12 mouse cellular contexts compared by ENCODE assay signal in genomic region chrX:73474340-73475165, GRCm38 (mm10). TPM values are rescaled to one million over a fixed set of nuclear protein-coding genes. Genes with fewer than 3 reads are reported as not detected.
DNase-seq lines count a peak whose midpoint lies in the region; ATAC-seq and TF ChIP-seq lines count a peak whose summit lies in the region.
"Had no signal": no experiment of that assay in that cellular context is flagged by ENCODE, and none has a peak within 500 bp of the region (broad histone marks: within the 10 kb centered on the region; RNA-seq: fewer than 3 reads in every experiment).

No protein-coding gene starts in this region.

- H3K4me2 ChIP-seq in heart, postnatal 0 days (ENCODE audit: low read depth, low read length): no peak overlapping the region

- TF ChIP-seq CTCF in heart, postnatal 0 days (IDR thresholded peaks at IDR 0.05; ENCODE audit: low read depth): no peak

- H3K4me3 ChIP-seq in heart, postnatal 0 days (ENCODE audit: low read depth, low read length): no peak overlapping the region

- H3K9ac ChIP-seq in heart, postnatal 0 days (replicated peaks; ENCODE audit: low read depth, low read length): no peak overlapping the region
- H3K9ac ChIP-seq: liver, embryonic 14.5 days had no signal

- H3K9me3 ChIP-seq in heart, postnatal 0 days (replicated peaks; ENCODE audit: control insufficient read depth, low read length): no peaks in the 10 kb centered on the region

- no peaks in the 10 kb centered on the region for H3K36me3 ChIP-seq in heart, postnatal 0 days (replicated peaks; ENCODE audit: control insufficient read depth, insufficient read depth, low read length)

- peak overlapping the region; percentile 46; the same call in 1 of the 2 replicates for H3K27ac ChIP-seq in heart, postnatal 0 days (ENCODE audit: low read depth)
- H3K27ac ChIP-seq: liver, embryonic 14.5 days had no signal

- DNase-seq in embryo, embryonic 11 days: peak; percentile 30
- no peak for DNase-seq in embryo, embryonic 10 days (ENCODE audit: low spot score)
- peak; percentile 40 for DNase-seq in kidney, postnatal 10 days
- DNase-seq in kidney, adult 9 months: no peak
- DNase-seq in heart, postnatal 0 days (ENCODE audit: low spot score): no peak
- peak; percentile 56 to 86 for DNase-seq in lung, postnatal 4 days
- no peak for DNase-seq in cerebellum, postnatal 14 days
- DNase-seq in spleen, postnatal 36 days (ENCODE audit: low spot score in 2 of 2): no peak
- DNase-seq: right cerebral cortex, postnatal 4 days had no signal

- ATAC-seq in heart, postnatal 0 days (ENCODE audit: insufficient read depth, low read depth): 0 out of 2 replicates have a peak, but pooled peaks have one; percentile 34

- WGBS in heart, postnatal 0 days: 45% methylated on average over 12 of the region's 12 CpGs

- TF ChIP-seq EP300 in heart, postnatal 0 days (IDR thresholded peaks at IDR 0.05; ENCODE audit: low read depth): no peak

- H3K27me3 ChIP-seq in heart, postnatal 0 days (ENCODE audit: control insufficient read depth, insufficient read depth, low read length): no peaks in the 10 kb centered on the region

- H3K4me1 ChIP-seq in heart, postnatal 0 days (ENCODE audit: control insufficient read depth, insufficient read depth): no peaks in the 10 kb centered on the region

RNA-seq across cellular contexts. Expression of gene Bgn, which starts 8.8 kb away (rescaled TPM):
- total RNA-seq in heart, postnatal 0 days (2014; rRNA removed; ENCODE audit: low replicate concordance): 198 and 304 TPM in 2 replicates
- 61.6 and 64.1 TPM in 2 replicates for polyA plus RNA-seq in heart, postnatal 0 days (2015; fragmentation: Nextera tagmentation; extraction: Ambion mirVana)

RNA-seq across cellular contexts. Expression of gene Haus7, which starts 15.7 kb away (rescaled TPM):
- total RNA-seq in heart, postnatal 0 days (2014; rRNA removed; ENCODE audit: low replicate concordance): 15.6 and 23.2 TPM in 2 replicates
- polyA plus RNA-seq in heart, postnatal 0 days (2015; fragmentation: Nextera tagmentation; extraction: Ambion mirVana): 33.3 and 34.7 TPM in 2 replicates

RNA-seq across cellular contexts. Expression of gene Atp2b3, which starts 28.3 kb away (rescaled TPM):
- 0.53 and 1.1 TPM in 2 replicates for total RNA-seq in heart, postnatal 0 days (2014; rRNA removed; ENCODE audit: low replicate concordance)
- 0.14 and 0.20 TPM in 2 replicates for polyA plus RNA-seq in heart, postnatal 0 days (2015; fragmentation: Nextera tagmentation; extraction: Ambion mirVana)
- polyA plus RNA-seq: liver, embryonic 14.5 days had no signal

RNA-seq across cellular contexts. Expression of gene Trex2, which starts 39.4 kb away (rescaled TPM):
- total RNA-seq in heart, postnatal 0 days (2014; rRNA removed; ENCODE audit: low replicate concordance): not detected in 2 replicates
- polyA plus RNA-seq in heart, postnatal 0 days (2015; fragmentation: Nextera tagmentation; extraction: Ambion mirVana): not detected in 2 replicates
- total RNA-seq: adrenal gland, postnatal 4 days had no signal
- polyA plus RNA-seq: cortical plate, adult 2 months; liver, embryonic 14.5 days had no signal

Comparison
In these comparisons a context has a peak if more than half of its experiments do, and no peak if none do; other contexts are left out.
1. DNase-seq: peak in embryo, embryonic 11 days (single experiment), kidney, postnatal 10 days (single experiment) and lung, postnatal 4 days (2 of 2); none in embryo, embryonic 10 days (single experiment), kidney, adult 9 months (single experiment), heart, postnatal 0 days (single experiment), cerebellum, postnatal 14 days (0 of 2) and spleen, postnatal 36 days (0 of 2).